Mouse (Mus musculus) liver, embryonic 14.5 days (tissue): Measurements from ENCODE around the gene Met. TPM values are rescaled to one million over a fixed set of nuclear protein-coding genes. Genes with fewer than 3 reads are reported as not detected.
A peak's percentile ranks its signal among the peaks of the same experiment; 100 is the strongest.

ENCODE experiments used
- ATAC-seq: fragments of 200-750 bp; cut with Nextera tagmentation; 2 replicates; pipeline ENCODE4 v1.8.0; 2017; ENCODE audit warnings: moderate number of reproducible peaks, mild to moderate bottlenecking, moderate library complexity; ENCODE audit not compliant: insufficient read depth
- DNase-seq, 3 experiments: peaks; one replicate each; pipeline ENCODE4 v3.0.0-alpha.2; 2012 to 2013; ENCODE audit warnings: low read depth in 3 of 3, low spot score in 3 of 3
- H3K27ac ChIP-seq: fragments of 300-500 bp; sonication (generic); 2 replicates; pipeline ENCODE4 v1.5.1; 2014; ENCODE audit warnings: moderate library complexity, mild to moderate bottlenecking, control low read depth, inconsistent platforms
- H3K27me3 ChIP-seq: fragments of 300-500 bp; sonication (generic); 2 replicates; pipeline ENCODE4 v1.6.1; 2014; ENCODE audit warnings: mild to moderate bottlenecking, low read length, moderate library complexity; ENCODE audit not compliant: control insufficient read depth, insufficient read depth
- H3K36me3 ChIP-seq: fragments of 300-500 bp; sonication (generic); replicated peaks from 2 replicates; pipeline ENCODE4 v1.6.1; 2014; ENCODE audit warnings: low read depth; ENCODE audit not compliant: control insufficient read depth, insufficient read depth
- H3K4me1 ChIP-seq, 2 experiments: fragments of 200-500 bp in 1 of 2; fragments of 300-500 bp in 1 of 2; sonication (generic) in 1 of 2; replicated peaks; 2 replicates each; pipeline ENCODE4 v1.6.1; 2012 to 2014; ENCODE audit warnings: antibody characterized with exemption in 1 of 2, inconsistent platforms in 1 of 2, low read length in 1 of 2; ENCODE audit not compliant: control insufficient read depth in 2 of 2, insufficient read depth in 2 of 2
- H3K4me2 ChIP-seq: fragments of 300-500 bp; sonication (generic); 2 replicates; pipeline ENCODE4 v1.6.1; 2014; ENCODE audit warnings: low read depth, mild to moderate bottlenecking, control low read depth, moderate library complexity
- H3K4me3 ChIP-seq, 2 experiments: fragments of 200-500 bp in 1 of 2; fragments of 300-500 bp in 1 of 2; sonication (generic) in 1 of 2; 2 replicates each; pipeline ENCODE4 v1.5.1; 2012 to 2014; ENCODE audit warnings: low read depth in 2 of 2, low read length in 2 of 2, mild to moderate bottlenecking in 2 of 2, control low read depth in 1 of 2, inconsistent platforms in 1 of 2, moderate library complexity in 1 of 2; ENCODE audit not compliant: insufficient read depth in 1 of 2
- H3K9ac ChIP-seq: fragments of 300-500 bp; sonication (generic); replicated peaks from 2 replicates; pipeline ENCODE4 v1.6.1; 2014; ENCODE audit warnings: mild to moderate bottlenecking, control low read depth, moderate library complexity
- H3K9me3 ChIP-seq: fragments of 300-500 bp; sonication (generic); 2 replicates; pipeline ENCODE4 v1.6.1; 2016; ENCODE audit warnings: low read length, mixed read lengths; ENCODE audit not compliant: control insufficient read depth
- CTCF ChIP-seq: IDR thresholded peaks from 2 replicates; pipeline ENCODE4 v1.5.1; 2016; ENCODE audit warnings: antibody characterized with exemption, low read depth, control low read depth
- EP300 ChIP-seq: IDR thresholded peaks from 2 replicates; pipeline ENCODE4 v1.6.1; 2016; ENCODE audit warnings: antibody characterized with exemption, low read depth
- WGBS: fragments of 180-500 bp; shearing (Covaris S2); extraction: QIAGEN DNeasy Blood & Tissue Kit; methylation state at CpG from one replicate; pipeline ENCODE4 v1.1.7; 2014; ENCODE audit not compliant: insufficient replicate concordance; 5-methylcytosine and 5-hydroxymethylcytosine counted together
- polyA plus RNA-seq, 2 experiments: library from polyadenylated mRNA; depleted of rRNA in 1 of 2; stranded (reverse) in 1 of 2; unstranded in 1 of 2; fragments of >200 nt; fragmentation: Nextera tagmentation in 1 of 2; extraction: Ambion mirVana in 1 of 2; gene quantifications; 2 replicates each; pipeline versions ENCODE4 v1.2.1 to v1.2.3; 2012 to 2014

Met gene
- polyA plus RNA-seq, 2 experiments, result 3.1 to 5.5 TPM

GRCm38 (mm10) chr6:17573732-17574131 lies 110.1 kb downstream of the Met start:
- no peak overlapping the region for H3K27ac ChIP-seq
- WGBS, result 79% methylated on average over 2 of the region's 2 CpGs
- ATAC-seq (no peak), DNase-seq (no peak)
- no peaks in the 10 kb centered on the region for H3K36me3 ChIP-seq
- H3K9me3 ChIP-seq, result no peaks in the 10 kb centered on the region
- no peak overlapping the region for H3K4me3 ChIP-seq
- H3K9ac ChIP-seq, result no peak overlapping the region
- no peak for TF ChIP-seq CTCF
- TF ChIP-seq EP300, result no peak
- H3K4me2 ChIP-seq, result no peak overlapping the region
- H3K4me1 ChIP-seq, result peaks cover 0 to 5% of the 10 kb centered on the region in 2 experiments; a peak in 2 of 4 replicates
- H3K27me3 ChIP-seq, result no peaks in the 10 kb centered on the region

GRCm38 (mm10) chr6:17578092-17578760 lies 114.6 kb downstream of the Met start:
- no peak overlapping the region for H3K9ac ChIP-seq
- H3K4me3 ChIP-seq, result no peak overlapping the region
- WGBS, result 31% methylated on average over 3 of the region's 3 CpGs
- no peak overlapping the region for H3K27ac ChIP-seq
- no peaks in the 10 kb centered on the region for H3K36me3 ChIP-seq
- H3K9me3 ChIP-seq, result no peaks in the 10 kb centered on the region
- DNase-seq (no peak), ATAC-seq (no peak)
- no peak overlapping the region for H3K4me2 ChIP-seq
- TF ChIP-seq EP300 (no peak), CTCF (no peak)
- no peaks in the 10 kb centered on the region for H3K27me3 ChIP-seq
- 0 out of 4 replicates have a peak, but pooled peaks cover 0 to 3% of the 10 kb centered on the region in 2 experiments for H3K4me1 ChIP-seq

- H3K4me3 ChIP-seq, result no peak overlapping the region
- no peak overlapping the region for H3K9ac ChIP-seq
- no peak for TF ChIP-seq EP300
- no peak for TF ChIP-seq CTCF
- H3K36me3 ChIP-seq, result no peaks in the 10 kb centered on the region
- peaks cover 0 to 3% of the 10 kb centered on the region in 2 experiments; a peak in 1 of 4 replicates for H3K4me1 ChIP-seq
- no peak overlapping the region for H3K4me2 ChIP-seq
- no peak overlapping the region for H3K27ac ChIP-seq
- no peaks in the 10 kb centered on the region for H3K9me3 ChIP-seq
- 76% methylated on average over 3 of the region's 3 CpGs for WGBS
- DNase-seq (no peak), ATAC-seq (no peak)
- H3K27me3 ChIP-seq, result no peaks in the 10 kb centered on the region
Measured at GRCm38 (mm10) chr6:17580349-17580748, 116.7 kb downstream of the Met start.

- ATAC-seq, result no peak
Measured at GRCm38 (mm10) chr6:17583982-17584381, 120.4 kb downstream of the Met start.

GRCm38 (mm10) chr6:17589049-17589952 lies 125.7 kb downstream of the Met start:
- no peaks in the 10 kb centered on the region for H3K9me3 ChIP-seq
- DNase-seq (peak; percentile 22 to 36 (median 25)), ATAC-seq (peak; percentile 71)
- H3K4me2 ChIP-seq, result no peak overlapping the region
- no peaks in the 10 kb centered on the region for H3K36me3 ChIP-seq
- H3K27ac ChIP-seq, result no peak overlapping the region
- WGBS, result 22% methylated on average over 16 of the region's 16 CpGs
- no peak overlapping the region for H3K4me3 ChIP-seq
- TF ChIP-seq EP300 (no peak), CTCF (peak; percentile 82)
- H3K27me3 ChIP-seq, result no peaks in the 10 kb centered on the region
- H3K9ac ChIP-seq, result no peak overlapping the region
- H3K4me1 ChIP-seq, result peaks cover 0 to 5% of the 10 kb centered on the region in 2 experiments; a peak in 2 of 4 replicates

More at GRCm38 (mm10) chr6:17583982-17584381, 120.4 kb downstream of the Met start:
- Histone ChIP-seq H3K27ac (no peak overlapping the region), H3K4me3 (peak overlapping the region; percentile 12 to 27; a peak in 2 of 4 replicates), H3K36me3 (no peaks in the 10 kb centered on the region), H3K9ac (no peak overlapping the region), H3K4me1 (peaks cover 0 to 2% of the 10 kb centered on the region in 2 experiments; a peak in 1 of 4 replicates), H3K4me2 (peak overlapping the region; percentile 36), H3K27me3 (no peaks in the 10 kb centered on the region), H3K9me3 (no peaks in the 10 kb centered on the region)
- 32% methylated on average over 13 of the region's 13 CpGs for WGBS
- DNase-seq, result peak in 2 of 3 experiments; percentile 4 to 27
- TF ChIP-seq CTCF, result no peak
- TF ChIP-seq EP300, result no peak
